Mouse (Mus musculus) liver, embryonic 15.5 days (tissue): ENCODE data around the gene Nhlh1. TPM values are rescaled to one million over a fixed set of nuclear protein-coding genes. Genes with fewer than 3 reads are reported as not detected.
A peak's percentile ranks its signal among the peaks of the same experiment; 100 is the strongest.

Experiments
- ATAC-seq: fragments of 200-750 bp; cut with Nextera tagmentation; 2 replicates; pipeline ENCODE4 v1.8.0; 2017; ENCODE audit warnings: moderate number of reproducible peaks, mild to moderate bottlenecking, moderate library complexity; ENCODE audit not compliant: insufficient read depth
- H3K27ac ChIP-seq: fragments of 300-500 bp; sonication (generic); replicated peaks from 2 replicates; pipeline ENCODE4 v1.5.1; 2015; ENCODE audit warnings: mild to moderate bottlenecking, inconsistent platforms
- H3K27me3 ChIP-seq: fragments of 300-500 bp; sonication (generic); 2 replicates; pipeline ENCODE4 v1.6.1; 2015; ENCODE audit warnings: mild to moderate bottlenecking, inconsistent platforms
- H3K36me3 ChIP-seq: fragments of 300-500 bp; sonication (generic); replicated peaks from 2 replicates; pipeline ENCODE4 v1.6.1; 2015; ENCODE audit warnings: moderate library complexity, mild to moderate bottlenecking, inconsistent platforms
- H3K4me1 ChIP-seq: fragments of 300-500 bp; sonication (generic); replicated peaks from 2 replicates; pipeline ENCODE4 v1.6.1; 2015; ENCODE audit warnings: inconsistent platforms
- H3K4me2 ChIP-seq: fragments of 300-500 bp; sonication (generic); 2 replicates; pipeline ENCODE4 v1.6.1; 2015; ENCODE audit warnings: moderate library complexity, mild to moderate bottlenecking, inconsistent platforms
- H3K4me3 ChIP-seq: fragments of 300-500 bp; sonication (generic); replicated peaks from 2 replicates; pipeline ENCODE4 v1.5.1; 2015; ENCODE audit warnings: mild to moderate bottlenecking, inconsistent platforms
- H3K9ac ChIP-seq: fragments of 300-500 bp; sonication (generic); 2 replicates; pipeline ENCODE4 v1.6.1; 2015; ENCODE audit warnings: moderate library complexity, mild to moderate bottlenecking, inconsistent platforms
- H3K9me3 ChIP-seq: fragments of 300-500 bp; sonication (generic); replicated peaks from 2 replicates; pipeline ENCODE4 v1.6.1; 2016; ENCODE audit warnings: inconsistent platforms
- WGBS: fragments of 180-500 bp; shearing (Covaris S2); methylation state at CpG from one replicate; pipeline ENCODE4 v1.1.7; 2015; ENCODE audit warnings: mixed read lengths; ENCODE audit not compliant: insufficient replicate concordance; 5-methylcytosine and 5-hydroxymethylcytosine counted together
- polyA plus RNA-seq: library from polyadenylated mRNA; unstranded; fragments of >200 nt; fragmentation: Nextera tagmentation; extraction: Ambion mirVana; gene quantifications from 2 replicates; pipeline ENCODE4 v1.2.1, GENCODE M21; 2015

Nhlh1 gene
- polyA plus RNA-seq, 1 experiment from 2014 or later, result not detected

DNA sequence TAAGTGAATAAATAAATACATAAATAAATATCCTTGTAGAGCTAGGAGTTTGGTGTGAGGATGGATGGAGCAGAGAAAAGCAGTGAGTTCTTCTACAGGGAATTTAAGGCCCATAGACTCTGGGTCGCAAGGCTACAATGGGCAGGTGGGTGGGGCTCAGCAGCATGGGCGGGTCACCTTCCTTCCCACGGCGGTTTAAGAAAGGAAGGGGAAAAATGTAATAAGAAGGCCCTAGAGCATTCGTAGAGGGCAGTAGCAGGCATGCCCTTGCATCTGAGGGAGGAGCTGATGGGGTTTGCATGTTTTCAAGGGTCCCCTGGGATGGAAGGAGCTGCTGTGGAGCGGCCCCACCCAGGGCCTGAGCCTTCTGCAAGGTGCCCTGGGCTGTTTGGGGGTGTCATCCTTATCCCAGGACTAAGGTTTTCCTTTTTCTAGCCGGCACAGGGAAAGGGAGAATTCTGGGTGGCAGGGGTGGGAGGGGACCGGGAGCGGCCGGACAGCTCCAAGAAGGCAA is 4.5 kb downstream of the Nhlh1 start:
- no peak overlapping the region for H3K4me2 ChIP-seq
- no peak overlapping the region for H3K4me3 ChIP-seq
- H3K9me3 ChIP-seq, result no peaks in the 10 kb centered on the region
- WGBS, result 13% methylated on average over 10 of the region's 10 CpGs
- no peak for ATAC-seq
- no peak overlapping the region for H3K27ac ChIP-seq
- no peaks in the 10 kb centered on the region for H3K36me3 ChIP-seq
- peaks cover 67% of the 10 kb centered on the region for H3K27me3 ChIP-seq
- peaks cover 4% of the 10 kb centered on the region; the same call in 1 of the 2 replicates for H3K4me1 ChIP-seq
- no peak overlapping the region for H3K9ac ChIP-seq

DNA sequence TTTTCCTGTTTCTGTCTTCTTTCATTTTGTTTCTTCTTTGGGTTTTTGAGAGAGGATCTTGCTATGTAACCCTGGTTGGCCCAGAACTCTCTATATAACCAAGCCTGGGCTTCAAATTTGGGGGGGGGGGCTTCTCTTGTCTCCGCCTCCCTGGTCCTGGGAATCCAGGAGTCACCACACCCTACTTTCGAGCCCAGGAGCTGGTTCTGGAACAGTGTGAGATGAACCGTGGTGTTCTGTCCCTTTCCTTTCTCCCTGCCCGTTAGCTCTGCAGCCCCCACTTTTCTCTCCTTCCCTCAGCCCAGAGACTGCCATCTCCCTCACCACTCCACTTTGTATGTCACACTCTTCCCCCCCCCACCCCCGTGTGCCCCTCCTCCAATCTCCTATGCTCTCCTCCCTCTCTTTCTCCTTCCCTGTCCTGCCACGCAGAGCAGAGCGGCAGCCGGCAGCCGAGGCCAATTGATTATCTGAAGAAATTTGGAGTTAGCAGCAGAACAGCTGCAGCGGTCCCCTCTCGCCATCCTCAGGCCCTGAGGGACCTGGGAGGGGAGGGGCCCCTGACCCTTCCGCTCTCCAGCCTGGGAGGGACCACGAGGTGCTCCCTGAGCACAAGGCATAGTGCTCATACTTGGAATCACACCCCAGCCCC is 8.1 kb downstream of the Nhlh1 start:
- H3K4me3 ChIP-seq, result no peak overlapping the region
- WGBS, result 44% methylated on average over 13 of the region's 13 CpGs
- no peak for ATAC-seq

DNA sequence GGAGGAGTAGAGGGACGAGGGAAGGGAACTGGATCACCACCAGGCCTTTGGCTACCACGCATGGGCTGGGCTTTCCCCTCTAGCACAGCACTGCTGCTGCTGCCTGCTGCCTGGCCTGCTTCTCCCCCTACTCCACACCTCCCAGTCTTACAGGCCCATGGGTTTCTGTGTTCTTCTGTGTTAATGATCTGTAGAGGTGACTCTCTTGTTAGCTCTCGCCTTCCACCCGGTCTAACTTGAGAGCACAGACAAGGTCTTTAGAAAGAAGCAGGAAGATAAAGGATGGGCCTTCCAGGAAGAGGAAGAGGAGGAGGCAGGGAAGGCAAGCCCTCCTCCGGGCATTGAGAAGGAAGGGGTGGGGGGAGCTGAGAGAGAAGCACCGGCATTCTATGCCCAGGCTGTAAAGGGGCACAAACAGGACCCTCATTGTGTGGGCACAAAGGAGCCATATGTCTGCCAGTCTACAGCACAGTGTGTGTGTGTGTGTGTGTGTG is 9.1 kb downstream of the Nhlh1 start:
- 12% methylated on average over 6 of the region's 6 CpGs for WGBS
- Histone ChIP-seq H3K9me3 (no peaks in the 10 kb centered on the region), H3K27me3 (peaks cover 30% of the 10 kb centered on the region), H3K4me2 (no peak overlapping the region), H3K36me3 (no peaks in the 10 kb centered on the region), H3K4me1 (no peaks in the 10 kb centered on the region), H3K27ac (no peak overlapping the region), H3K4me3 (no peak overlapping the region), H3K9ac (no peak overlapping the region)
- no peak for ATAC-seq

More for the DNA sequence above, 8.1 kb downstream of the Nhlh1 start:
- Histone ChIP-seq H3K4me2 (no peak overlapping the region), H3K36me3 (no peaks in the 10 kb centered on the region), H3K27ac (no peak overlapping the region), H3K4me1 (peaks cover 4% of the 10 kb centered on the region; the same call in 1 of the 2 replicates), H3K9me3 (no peaks in the 10 kb centered on the region), H3K27me3 (peaks cover 39% of the 10 kb centered on the region), H3K9ac (no peak overlapping the region)

DNA sequence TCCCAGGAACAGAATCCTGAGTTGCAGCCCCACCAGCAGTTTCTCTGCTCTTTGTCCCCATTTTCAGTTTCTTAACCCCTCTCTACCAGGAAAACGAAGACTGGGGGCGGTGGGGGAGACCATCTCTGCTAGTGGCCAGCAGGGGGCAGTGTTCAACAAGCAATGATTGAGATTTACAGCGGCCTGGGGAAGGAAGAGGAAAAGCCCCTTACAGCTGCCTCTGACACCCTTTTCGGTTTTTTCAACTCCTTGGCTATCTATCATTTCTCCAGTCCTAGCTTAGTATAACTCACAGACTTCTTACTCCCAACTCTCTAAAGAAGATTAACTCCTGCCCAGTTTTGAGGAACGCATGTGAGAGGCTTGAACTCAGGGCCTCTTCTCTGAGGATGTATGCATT is 10.4 kb downstream of the Nhlh1 start:
- H3K4me2 ChIP-seq, result no peak overlapping the region
- H3K9me3 ChIP-seq, result no peaks in the 10 kb centered on the region
- peak; percentile 25; the same call in 1 of the 2 replicates for ATAC-seq
- H3K4me3 ChIP-seq, result no peak overlapping the region
- no peak overlapping the region for H3K27ac ChIP-seq
- H3K4me1 ChIP-seq, result no peaks in the 10 kb centered on the region
- H3K36me3 ChIP-seq, result no peaks in the 10 kb centered on the region
- 9% methylated on average over 5 of the region's 5 CpGs for WGBS
- H3K27me3 ChIP-seq, result peaks cover 16% of the 10 kb centered on the region
- no peak overlapping the region for H3K9ac ChIP-seq

DNA sequence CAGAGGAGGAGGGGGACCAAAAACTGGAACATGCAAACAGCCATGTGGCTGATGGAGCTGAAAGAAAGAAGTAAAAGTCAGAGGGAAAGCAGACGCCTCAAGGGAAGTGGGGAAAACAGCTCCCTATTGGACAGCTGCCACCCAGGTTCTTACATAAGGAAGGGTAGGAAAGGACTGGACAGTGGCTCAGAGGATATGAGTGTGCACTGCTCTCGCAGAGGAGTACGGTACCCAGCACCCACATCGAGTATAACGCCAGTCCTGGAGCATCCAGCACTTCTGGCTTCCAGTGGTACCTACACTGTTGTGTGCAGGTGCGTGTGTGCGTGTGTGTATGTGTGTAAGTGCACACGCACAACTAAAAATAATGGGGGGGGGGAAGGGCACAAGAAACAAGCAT is 11.0 kb downstream of the Nhlh1 start:
- H3K27me3 ChIP-seq, result peaks cover 11% of the 10 kb centered on the region
- no peaks in the 10 kb centered on the region for H3K9me3 ChIP-seq
- no peak overlapping the region for H3K4me2 ChIP-seq
- H3K9ac ChIP-seq, result no peak overlapping the region
- no peaks in the 10 kb centered on the region for H3K36me3 ChIP-seq
- ATAC-seq, result no peak
- no peak overlapping the region for H3K4me3 ChIP-seq
- H3K4me1 ChIP-seq, result no peaks in the 10 kb centered on the region
- no peak overlapping the region for H3K27ac ChIP-seq
- 56% methylated on average over 8 of the region's 8 CpGs for WGBS

- H3K4me3 ChIP-seq, result no peak overlapping the region
- 80% methylated on average over 2 of the region's 2 CpGs for WGBS
- peaks cover 7% of the 10 kb centered on the region for H3K4me1 ChIP-seq
- H3K9ac ChIP-seq, result no peak overlapping the region
- H3K9me3 ChIP-seq, result no peaks in the 10 kb centered on the region
- H3K27me3 ChIP-seq, result peaks cover 13% of the 10 kb centered on the region
- no peak overlapping the region for H3K4me2 ChIP-seq
- ATAC-seq, result no peak
- no peak overlapping the region for H3K27ac ChIP-seq
- no peaks in the 10 kb centered on the region for H3K36me3 ChIP-seq
Measured at GRCm38 (mm10) chr1:172029914-172030313, 27.5 kb downstream of the Nhlh1 start.

GRCm38 (mm10) chr1:172028394-172029275 is 28.7 kb downstream of the Nhlh1 start, which contains the start of gene Vangl2:
Vangl2 (minus strand) TSS chr1:172028444.
- no peak within 1 kb of the TSS for H3K27ac ChIP-seq

DNA sequence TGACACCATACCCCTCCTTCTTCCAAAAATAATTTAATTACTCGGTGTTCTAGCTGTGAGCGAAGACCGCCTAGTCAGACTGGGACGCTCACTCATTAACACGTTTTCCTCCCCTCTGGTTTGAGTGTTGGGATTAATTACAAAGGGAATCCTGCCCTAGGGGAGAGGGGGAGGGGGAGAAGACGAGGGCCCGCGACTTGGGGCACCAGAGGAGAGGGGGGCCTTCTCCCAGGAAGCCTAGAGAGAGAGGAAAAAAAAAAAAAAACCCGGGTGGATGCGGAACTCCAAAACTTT is 29.6 kb downstream of the Nhlh1 start:
- Histone ChIP-seq H3K4me3 (no peak overlapping the region), H3K4me2 (peak overlapping the region; percentile 77; the same call in 1 of the 2 replicates), H3K36me3 (no peaks in the 10 kb centered on the region), H3K9ac (no peak overlapping the region), H3K27me3 (peaks cover 13% of the 10 kb centered on the region), H3K4me1 (peaks cover 7% of the 10 kb centered on the region), H3K27ac (no peak overlapping the region), H3K9me3 (no peaks in the 10 kb centered on the region)
- no peak for ATAC-seq
- WGBS, result 33% methylated on average over 10 of the region's 10 CpGs

More at GRCm38 (mm10) chr1:172028394-172029275, 28.7 kb downstream of the Nhlh1 start, which contains the start of gene Vangl2:
- WGBS, result 68% methylated on average over 21 of the region's 21 CpGs
- H3K9me3 ChIP-seq, result no peaks in the 10 kb centered on the region
- 0 out of 2 replicates have a peak within 1 kb of the TSS, but pooled peaks have one; percentile 33 for H3K9ac ChIP-seq
- no peaks in the 10 kb centered on the region for H3K36me3 ChIP-seq
- ATAC-seq, result no peak
- H3K27me3 ChIP-seq, result peaks cover 13% of the 10 kb centered on the region
- peaks cover 7% of the 10 kb centered on the region for H3K4me1 ChIP-seq
- peak within 1 kb of the TSS; percentile 77 for H3K4me2 ChIP-seq
- peak within 1 kb of the TSS; percentile 63 for H3K4me3 ChIP-seq

DNA sequence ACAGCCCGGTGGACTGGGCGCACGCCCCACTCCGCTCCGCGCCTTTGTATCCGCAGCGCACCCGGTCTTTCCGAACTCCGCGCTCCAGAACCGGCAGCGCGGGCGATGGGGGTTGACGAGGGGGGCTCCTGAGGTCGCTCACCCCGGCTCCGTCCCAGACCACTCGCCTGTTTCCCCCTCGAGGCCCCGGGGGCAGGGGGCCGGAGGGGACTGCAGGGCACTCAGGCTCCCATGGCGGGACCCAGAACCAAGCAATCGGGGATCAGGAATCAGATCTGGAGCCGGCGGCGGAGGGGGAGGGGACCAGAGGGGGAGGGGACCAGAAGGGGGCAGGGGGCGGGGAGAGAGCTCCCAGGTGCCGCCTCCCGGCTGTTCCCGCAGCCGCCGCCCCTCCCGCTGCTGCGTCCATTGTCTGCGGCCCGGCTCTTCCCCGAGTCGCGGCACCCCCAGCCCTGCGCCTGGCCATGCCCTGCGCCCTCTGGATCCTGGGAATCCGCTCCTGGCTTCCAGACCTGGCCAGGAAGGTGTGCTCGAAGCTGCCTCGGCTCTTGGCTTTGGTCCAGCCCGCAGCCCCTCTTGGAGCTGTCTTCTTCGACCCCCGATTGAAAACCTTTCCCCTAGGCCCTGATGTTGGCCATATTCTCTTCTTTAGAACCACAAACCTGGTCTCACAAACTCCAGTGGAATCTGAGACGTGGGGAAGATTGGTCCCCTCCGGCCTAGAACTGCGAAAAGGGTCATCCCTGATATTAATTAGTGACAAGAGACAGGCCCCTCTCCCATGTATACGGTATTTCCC is 30.2 kb downstream of the Nhlh1 start:
- Histone ChIP-seq H3K4me3 (peak overlapping the region; percentile 63), H3K9ac (peak overlapping the region; percentile 50; the same call in 1 of the 2 replicates), H3K27ac (no peak overlapping the region), H3K4me1 (peaks cover 7% of the 10 kb centered on the region), H3K36me3 (no peaks in the 10 kb centered on the region), H3K27me3 (peaks cover 13% of the 10 kb centered on the region), H3K9me3 (no peaks in the 10 kb centered on the region), H3K4me2 (peak overlapping the region; percentile 77)
- 2% methylated on average over 48 of the region's 54 CpGs for WGBS
- ATAC-seq, result peak; percentile 76

DNA sequence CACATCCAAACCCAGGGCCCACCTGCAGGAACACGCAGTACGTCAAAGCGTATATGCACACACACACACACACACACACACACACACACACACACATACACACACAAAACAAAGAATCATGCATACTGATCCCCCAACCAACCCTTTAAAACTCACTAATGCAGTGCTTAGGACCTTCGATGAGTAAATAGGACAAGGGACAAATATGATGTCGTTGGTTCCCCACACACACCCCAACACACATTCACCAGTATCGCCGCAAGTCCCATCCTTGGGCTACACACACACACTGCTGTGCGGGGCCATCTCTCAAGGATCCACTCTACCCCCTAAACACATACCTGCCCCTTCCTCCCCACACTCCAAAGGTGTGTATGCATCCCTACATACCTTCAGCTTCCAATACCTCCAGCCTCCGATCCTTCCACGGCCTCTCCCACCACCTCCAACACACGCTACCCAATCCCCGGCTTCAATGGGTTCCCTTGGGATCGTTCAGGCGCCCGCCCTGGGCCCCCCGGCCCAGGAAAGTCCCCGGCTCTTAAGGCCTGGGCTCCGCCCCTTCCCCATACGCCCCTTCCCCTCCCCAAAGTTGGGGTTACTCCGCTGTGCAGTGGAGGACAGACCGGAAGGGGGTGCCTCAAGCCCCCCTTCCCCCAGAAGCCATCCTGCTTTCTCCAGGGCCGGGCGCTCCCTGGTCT is 31.0 kb downstream of the Nhlh1 start:
- no peak overlapping the region for H3K27ac ChIP-seq
- peak overlapping the region; percentile 63 for H3K4me3 ChIP-seq
- no peaks in the 10 kb centered on the region for H3K9me3 ChIP-seq
- H3K27me3 ChIP-seq, result peaks cover 13% of the 10 kb centered on the region
- H3K4me2 ChIP-seq, result peak overlapping the region; percentile 77
- peaks cover 7% of the 10 kb centered on the region for H3K4me1 ChIP-seq
- H3K36me3 ChIP-seq, result no peaks in the 10 kb centered on the region
- peak overlapping the region; percentile 50; the same call in 1 of the 2 replicates for H3K9ac ChIP-seq
- 10% methylated on average over 23 of the region's 23 CpGs for WGBS
- ATAC-seq, result no peak
